Mouse (Mus musculus) right cerebral cortex, postnatal 25 days (tissue): Measurements from ENCODE around the gene Usp37.
A peak's percentile ranks its signal among the peaks of the same experiment; 100 is the strongest.

Source experiments
- DNase-seq: peaks from one replicate; pipeline ENCODE4 v3.0.0; 2022

Gene Usp37

DNA sequence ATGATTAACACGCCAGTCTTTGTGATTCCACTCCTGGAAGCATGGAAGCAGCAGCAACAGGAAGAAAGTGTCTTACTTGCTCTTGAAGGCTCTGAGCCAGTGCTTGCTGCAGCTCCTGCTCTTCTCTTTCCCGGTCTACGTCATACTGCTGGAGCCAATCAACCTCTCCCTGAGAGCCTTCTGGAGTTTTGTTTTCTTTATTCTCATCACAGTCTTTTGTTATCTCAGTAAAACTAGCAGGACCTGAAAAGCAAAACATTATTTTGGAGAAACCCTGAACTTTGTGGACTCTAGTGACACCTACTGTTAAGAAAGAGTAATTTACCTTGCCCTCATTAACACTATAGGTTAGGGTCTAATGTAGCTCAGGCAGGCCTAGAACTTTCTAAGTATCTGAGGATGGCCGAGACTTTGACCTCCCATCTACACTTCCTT is 91.5 kb downstream of the Usp37 start:
- no peak for DNase-seq

DNA sequence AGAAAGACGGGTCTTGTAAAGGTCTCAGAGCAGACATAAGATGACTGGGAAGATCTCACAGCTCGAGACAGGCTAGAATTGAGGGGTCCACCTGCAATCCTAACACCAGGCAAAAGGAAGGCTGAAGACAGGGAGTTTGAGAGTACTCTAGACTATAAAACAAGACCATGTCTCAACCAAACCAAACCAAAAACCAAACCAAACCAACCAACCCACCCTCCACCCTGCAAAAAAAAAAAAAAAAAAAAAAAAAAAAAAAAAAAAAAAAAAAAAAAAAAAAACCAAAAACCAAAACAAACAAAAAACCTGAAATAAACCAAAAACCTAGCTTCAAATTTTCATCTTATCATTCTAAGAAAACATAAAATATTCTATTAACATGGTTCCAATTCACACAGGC is 99.5 kb downstream of the Usp37 start:
- no peak for DNase-seq

DNA sequence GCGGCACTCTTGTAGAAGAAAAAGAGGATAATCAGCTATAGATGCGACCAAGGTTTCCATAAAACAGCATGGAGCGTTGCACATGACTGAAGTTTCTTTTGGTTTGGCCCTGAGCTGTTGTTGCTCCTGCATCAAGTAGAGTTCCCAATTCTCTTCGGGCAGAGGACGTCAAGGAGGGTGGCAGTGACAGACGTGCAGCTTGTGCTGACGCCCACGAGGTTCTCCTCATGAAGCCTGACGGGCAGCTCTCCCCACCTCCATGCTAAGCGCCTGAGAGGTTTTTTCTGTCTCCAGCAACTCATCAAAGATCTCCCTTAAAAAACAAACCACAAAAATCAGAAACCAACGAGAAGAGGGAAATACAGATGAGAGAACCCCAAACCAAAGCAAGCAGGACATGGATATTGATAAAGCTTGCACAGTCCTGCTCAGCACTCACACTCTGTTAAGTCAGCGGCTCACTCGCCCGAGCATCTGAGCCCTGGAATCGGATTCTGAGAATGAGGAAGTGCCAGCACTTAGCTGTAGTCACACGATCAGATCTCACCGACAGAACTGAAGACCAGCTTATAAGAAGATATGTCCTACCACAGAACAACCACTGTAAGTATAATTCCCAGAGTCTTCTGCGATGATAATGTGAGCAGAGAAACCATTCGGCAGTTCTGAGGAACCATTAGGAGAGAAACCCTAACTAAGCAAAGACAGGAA is 104.8 kb downstream of the Usp37 start:
- DNase-seq, result no peak

DNA sequence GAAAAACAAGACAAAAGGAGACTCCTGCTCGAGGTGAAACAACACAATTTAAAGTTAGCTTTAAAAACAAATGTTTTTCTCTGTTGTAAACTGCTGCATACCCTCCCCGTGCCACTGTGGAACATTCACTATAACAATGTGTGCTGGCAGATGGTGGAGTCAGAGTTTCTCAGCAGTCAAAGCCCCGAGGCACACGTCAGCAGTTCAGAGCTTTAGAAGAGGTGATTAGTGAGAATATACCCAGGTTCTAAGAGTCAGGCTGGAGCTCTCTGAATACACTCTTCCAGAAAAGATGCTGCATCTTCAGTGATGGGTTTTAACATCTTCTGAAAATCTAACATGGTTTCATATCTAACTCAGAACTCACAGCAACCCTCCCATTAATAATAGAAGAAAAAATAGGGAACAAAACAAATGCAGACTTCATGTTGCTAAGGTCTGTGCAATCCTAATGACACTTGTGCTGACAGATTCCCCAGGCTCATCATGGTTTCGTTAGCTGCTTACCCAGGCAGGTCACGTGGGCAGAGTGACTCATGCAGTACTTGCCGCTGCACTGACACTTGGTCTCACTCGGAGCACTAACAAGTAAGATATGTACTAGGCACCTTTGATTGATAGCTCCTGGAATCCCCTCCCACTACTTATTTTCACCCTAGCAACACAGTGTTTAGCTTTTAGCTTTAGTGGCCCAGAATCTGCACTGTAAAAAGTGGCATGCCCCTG is 106.2 kb downstream of the Usp37 start:
- DNase-seq, result no peak

DNA sequence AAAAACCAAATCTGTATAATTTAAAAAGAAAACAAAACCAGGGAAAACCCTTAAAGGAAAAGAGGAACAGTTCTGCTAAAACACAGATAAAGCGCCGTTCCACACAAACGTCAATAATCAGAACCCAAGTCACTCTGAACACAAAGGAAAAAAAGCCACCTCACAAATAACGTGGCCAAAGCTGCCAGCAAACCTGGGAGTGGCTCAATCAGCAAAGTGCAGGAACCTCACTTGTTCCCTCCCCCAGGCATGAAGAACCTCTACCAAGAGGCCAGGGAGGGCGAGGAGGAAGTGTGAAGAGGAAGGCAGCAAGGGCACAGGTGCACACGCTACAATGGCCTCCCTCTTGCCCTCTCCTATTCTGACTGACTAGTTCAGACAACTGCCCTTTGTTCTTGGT is 108.5 kb downstream of the Usp37 start:
- no peak for DNase-seq

DNA sequence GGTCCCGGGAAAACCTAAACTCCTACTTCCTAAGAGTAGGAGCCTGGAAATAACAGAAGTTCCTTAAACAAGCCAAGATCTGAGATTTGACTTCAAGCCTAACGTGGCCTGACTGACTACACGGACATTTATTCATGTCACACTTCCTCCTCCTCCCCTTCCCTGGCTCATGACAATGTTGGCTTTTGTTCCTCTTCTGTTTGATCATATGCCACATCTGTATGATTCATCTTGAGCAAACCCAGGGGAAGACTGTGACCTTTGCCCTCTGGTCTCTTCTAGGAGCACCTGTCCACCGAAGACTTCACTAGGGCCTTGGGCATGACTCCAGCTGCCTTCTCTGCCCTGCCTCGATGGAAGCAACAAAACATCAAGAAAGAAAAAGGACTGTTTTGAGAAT is 109.5 kb downstream of the Usp37 start:
- DNase-seq, result no peak

DNA sequence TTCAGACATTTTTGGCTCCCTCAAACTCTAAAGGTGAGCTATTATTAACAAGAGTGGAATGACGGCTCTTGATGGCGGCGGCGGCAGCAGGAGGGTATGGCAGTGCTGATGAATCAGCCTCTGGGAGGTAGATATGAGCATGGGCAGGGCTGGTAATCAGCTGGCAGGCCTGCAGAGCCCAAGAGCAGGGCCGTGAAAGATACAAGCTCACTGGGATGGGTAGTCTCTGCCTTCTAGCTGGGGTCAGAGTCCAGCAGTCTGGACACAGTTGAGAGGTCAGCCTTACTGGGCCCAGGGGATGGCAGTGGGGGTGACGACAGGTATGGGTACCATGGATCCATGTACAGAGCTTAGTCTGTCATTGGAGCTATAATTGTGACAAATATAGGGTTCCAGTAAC is 110.9 kb downstream of the Usp37 start:
- DNase-seq, result no peak

DNA sequence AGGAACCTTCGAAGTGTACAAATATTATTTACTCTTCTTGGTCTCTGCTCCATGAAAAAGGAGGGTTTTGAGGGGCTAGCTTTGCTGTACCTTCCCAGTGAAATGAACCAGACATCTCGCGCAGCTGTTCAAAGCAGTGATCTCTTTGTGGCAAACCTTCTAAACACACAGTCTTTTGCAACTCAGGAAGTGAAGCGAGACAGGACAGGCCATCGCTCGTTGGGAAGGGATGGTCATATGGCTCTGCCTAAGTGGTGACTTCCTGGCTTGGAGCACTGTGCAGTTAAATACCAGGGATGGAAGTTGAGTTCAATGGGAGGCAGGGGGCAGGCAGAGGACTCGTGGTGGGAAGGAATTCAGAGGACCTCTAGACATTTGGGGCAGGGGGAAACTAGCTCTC is 118.2 kb downstream of the Usp37 start:
- DNase-seq, result no peak

DNA sequence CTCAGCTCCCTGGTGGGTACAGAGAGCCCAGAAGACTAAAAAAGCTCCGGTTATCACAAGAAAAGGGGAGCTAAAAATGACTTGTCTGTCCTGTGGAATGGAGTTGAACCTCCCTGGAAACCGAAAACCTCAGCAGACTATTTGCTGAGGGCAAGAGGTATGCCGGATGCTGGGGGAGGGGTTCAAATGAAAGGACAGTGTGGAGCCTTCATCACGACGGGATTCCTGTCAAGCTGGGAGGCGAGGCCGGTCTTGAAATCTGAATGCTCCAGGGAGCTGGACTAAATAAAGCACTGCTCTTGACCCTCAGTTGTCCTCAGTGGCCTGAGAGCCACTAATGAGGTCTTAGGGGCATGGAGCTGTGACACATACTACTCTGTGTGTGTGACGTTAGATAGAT is 120.9 kb downstream of the Usp37 start:
- DNase-seq, result no peak

DNA sequence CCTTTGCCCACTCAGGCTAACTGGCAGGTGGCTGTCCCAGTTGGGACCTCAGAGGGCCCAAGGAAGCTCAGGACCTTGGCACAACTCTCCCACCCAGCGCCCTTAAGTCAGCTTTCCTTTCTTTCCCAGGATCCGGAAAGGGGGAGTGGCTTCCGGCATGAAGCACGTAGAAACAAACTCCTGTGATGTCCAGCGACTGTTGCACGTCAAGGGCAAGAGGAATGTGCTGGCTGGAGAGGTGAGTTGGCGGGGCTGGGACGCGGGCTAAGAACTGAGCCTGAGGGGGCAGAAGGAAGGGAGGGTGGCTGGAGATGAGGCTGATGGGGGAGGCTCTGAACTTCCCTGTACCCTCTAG is 124.7 kb downstream of the Usp37 start:
- no peak for DNase-seq

DNA sequence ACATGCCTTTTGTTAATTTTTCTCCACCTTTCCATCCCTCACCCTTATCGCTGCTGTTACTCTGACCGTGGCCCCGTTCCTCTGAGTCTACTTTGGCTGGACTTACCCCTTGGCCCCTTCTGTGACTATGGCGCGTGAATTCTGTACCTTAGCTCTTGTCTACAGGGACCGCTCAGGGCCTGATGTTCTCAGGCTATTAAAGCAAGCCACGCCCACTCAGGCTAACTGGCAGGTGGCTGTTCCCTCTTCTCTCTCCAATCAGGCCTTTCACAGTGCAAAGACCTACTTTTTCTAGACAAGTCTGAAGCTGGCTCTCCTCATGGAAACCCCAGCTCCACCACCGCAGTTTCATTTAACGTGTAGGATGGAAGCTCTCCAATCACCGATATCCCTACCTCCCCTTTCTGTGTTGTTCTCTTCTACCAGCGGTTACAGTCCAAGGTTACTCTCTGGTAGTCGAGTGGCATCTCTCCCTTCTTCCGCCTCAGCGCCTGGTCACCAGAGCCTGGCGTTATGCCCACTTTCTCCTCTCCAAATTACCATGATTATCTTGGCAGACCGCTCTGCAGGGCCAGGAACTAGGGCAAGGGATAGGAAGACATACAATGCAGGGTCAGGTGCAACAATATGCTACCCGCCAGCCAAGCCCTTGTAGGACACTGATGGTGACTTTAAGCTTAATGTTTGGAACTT is 125.2 kb downstream of the Usp37 start:
- no peak for DNase-seq

DNA sequence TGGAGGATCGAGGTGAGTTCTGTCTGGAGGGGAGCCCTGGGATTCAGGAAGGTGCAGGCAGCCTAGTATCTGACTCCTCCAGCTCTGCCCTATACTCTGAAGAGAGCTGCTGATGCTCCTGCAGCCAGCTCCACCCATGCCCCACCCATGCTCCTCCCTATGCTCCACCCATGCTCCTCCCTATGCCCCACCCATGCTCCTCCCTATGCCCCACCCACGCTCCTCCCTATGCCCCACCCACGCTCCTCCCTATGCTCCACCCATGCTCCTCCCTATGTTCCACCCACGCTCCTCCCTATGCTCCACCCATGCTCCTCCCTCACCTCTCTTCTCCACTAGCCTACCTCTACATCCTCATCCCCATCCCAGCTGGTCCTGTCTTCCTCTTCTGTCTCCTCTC is 128.9 kb downstream of the Usp37 start:
- no peak for DNase-seq

DNA sequence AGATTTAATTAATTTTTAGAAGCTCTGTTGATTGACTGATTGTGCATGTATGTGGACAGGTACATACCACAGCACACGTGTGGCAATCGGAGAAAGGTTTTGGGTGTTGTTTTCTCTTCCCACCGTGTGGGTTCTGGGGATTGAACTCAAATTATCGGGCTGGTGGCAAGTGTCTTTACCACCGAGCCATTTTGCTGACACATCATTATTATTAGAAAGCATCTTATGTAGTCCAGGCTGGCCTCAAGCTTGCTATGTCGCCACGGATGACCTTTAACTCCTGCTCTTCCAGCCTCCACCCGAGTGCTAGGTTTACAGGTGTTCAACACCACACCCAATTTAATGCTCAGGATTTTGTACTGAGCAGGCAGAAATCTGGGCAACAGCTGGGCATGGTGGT is 131.4 kb downstream of the Usp37 start:
- no peak for DNase-seq

DNA sequence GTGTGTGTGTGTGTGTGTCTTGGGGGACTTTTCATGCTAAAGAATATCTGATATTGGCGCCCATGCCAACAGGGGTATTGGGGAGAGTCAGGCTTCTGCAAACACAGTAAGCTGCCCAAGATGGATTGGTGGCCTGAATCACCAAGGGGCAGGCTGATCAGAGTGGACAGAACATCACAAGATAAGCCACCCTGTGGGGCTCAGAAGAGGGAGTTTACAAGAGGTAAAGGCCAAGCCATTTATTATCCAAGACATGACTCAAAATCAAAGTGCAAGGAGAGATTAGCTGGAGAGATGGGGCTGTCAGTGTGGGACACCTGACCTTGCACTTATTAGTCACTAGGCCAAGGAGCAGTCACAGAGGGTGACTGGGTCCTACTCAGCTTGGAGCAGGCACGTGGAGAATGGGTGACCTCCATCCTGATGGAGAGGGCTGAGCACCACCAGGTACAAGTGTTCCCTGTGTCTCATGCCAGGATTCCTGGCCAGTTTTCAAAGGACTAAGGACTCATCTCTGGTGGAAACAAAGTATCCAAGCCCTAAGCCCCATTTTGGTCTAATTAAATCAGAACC is 132.2 kb downstream of the Usp37 start:
- DNase-seq, result no peak

DNA sequence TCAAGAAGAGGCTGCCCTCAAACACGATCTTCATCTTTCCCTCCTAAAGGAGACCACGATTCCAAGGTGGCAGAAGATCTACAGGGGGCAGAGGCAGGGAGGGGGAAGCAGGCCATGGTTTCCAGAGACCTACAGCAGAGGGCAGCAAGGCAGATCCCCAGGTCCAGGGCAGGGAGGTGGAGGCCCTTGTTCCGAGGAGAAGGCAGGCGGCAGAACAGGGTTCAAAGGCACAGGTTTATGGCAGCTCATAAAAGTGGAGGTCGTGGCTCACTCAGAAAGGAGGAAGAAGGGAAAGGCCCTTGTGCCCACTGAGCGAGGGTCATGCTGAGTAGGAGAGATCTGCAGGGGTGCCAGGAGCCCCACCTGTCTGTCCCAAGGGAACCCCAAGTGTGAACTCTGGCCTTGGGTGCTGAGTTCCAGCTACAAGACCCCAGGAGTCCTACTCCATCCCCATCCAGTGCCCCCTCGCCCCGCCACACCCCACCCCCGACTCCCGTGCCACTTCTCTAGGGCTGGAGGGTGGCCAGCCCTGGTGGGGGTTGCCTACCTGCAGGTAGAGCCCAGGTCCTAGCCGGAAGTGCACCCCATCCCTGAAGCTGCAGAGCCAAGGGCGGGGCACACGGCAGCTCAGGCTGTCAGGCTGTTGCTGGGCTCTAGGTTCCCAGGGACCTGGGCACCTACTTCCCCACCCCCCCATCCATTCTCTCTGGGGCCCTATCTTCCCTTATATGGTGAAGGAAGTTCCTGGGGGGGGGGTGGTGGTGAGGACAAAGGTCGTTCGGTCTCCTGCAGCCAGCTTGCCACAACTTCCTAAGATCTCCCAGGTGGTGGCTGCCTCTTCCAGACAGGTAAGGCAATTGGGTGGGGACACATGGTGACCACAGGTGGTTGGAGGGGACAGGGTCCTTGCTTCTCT is 135.2 kb downstream of the Usp37 start, which contains the start of gene Vil1:
TSS of gene Vil1 (plus strand) at position 788 of the 916 bp plus-strand sequence.
- DNase-seq, result no peak

DNA sequence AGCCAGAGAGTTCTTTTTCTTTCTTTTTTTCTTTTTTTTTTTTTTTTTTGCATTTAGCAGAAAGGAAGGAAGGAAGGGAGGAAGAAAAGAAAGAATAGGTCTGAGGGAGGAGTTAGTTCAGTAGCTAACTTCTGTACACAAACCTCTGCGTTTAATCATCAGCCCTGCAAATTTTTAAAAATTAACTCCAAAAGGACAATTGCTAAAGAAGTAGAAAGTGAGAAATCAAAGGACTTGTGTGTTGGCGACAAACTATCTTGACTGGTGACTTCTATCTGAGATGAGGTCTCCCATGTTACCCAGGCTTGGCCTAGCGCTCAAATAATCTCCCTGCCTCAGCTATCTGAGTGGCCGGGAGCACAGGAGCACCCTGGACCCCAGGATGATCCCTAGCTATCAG is 139.9 kb downstream of the Usp37 start:
- no peak for DNase-seq

DNA sequence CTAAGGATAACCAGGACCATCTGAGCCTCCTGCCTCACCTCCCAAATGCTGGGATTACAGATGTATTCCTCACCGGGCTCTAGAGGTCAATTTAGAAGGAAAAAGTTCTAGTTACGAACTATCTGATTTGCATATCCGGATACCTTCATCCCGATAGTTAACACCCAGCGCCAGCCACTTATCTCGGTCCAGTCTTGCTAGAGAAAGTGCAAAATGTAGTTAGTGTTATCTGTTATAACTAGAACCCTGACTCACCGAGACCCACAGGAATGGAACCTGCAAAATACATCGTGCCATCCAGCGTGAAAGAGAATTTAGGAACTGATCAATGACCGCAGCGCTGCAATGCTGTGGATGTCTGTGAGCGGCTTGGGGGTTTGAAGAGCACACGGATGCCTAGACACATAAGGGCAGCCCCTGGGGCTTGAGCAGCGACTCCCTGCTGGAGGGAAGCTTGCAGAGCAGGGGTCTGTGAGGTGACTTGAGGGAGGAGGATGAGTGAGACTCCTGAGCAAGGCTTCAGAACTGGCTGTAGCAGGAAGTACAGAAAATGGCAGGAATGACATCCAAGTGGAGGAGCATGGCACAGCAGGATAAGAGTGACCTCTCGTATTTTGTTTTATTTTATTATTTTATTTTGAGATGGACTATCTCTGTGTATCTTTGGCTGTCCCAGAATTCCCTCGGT is 142.9 kb downstream of the Usp37 start:
- no peak for DNase-seq

DNA sequence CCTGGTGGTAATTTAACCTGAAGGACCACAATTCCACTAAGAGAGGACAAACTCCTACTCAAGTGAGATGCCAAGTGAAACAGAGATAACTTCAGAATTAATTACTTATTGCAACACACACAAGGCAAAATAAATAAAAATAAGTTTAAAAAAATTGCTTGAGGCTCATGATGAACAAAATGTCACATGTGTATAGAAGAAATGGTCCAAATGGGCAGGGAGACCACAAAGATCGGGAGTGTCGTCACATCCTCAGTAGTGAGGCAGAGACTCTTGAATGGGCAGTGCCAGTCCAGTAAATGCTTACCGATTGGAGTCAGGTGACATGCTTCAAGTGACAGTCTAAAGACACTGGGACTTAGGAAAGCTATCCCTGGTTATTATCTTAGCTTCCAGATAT is 143.6 kb downstream of the Usp37 start:
- DNase-seq, result no peak

DNA sequence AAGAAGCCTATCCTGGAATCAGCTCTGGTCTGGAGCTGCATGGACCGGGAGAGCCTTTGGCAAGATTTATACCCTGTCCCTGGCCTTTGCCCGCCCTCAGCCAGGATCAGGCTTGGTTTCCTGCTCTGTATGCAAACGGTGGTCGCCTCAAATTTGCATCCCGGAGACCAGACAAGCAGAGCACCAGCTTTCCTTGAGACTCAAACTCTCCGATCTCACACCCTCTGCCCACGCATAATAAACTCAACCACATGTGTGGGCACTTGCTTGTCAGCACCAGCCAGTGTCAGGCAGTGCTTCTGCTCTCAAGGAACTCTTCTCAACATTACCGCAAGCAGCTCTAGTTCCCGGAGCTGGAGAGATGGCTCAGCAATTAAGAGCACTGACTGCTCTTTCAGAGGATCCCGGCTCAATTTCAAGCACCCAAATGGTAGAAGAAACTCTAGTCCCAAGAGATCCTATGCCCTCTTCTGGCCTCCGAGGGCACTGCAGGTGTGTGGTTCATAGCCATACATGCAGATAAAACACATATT is 146.1 kb downstream of the Usp37 start:
- peak; percentile 35 for DNase-seq

DNA sequence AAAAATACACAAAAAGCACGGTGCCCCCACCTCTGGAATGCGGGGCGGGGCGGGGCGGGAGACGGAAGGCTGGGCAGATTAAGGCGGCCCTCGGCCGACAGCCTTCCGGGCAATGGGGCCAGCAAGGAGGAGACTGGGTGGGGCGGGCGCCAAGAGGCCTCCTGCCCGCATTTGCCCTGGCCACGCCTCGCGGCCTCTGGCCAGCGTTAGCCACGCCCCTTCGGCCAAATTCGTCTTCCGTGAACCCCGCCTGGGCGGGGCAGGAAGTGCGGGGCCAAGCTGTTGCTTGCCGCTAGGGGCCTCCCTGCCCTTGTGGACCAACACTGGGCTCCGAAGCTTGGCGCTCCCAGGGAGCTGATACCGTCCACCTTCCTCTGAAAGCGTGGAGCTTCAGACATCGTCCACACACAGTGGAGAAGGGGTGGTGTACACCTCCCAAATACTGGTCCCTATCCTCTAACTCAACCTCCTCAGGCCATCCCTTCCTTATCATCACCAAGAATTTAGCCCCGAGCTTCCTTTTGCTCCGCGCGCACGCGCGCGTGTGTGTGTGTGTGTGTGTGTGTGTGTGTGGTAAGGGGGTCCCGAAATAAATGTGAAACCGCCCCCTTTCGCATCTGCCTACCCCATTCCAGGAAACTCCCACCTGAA is 146.7 kb downstream of the Usp37 start:
- DNase-seq, result peak; percentile 89
